8 mouse cellular contexts compared by ENCODE assay signal in the genomic region with DNA sequence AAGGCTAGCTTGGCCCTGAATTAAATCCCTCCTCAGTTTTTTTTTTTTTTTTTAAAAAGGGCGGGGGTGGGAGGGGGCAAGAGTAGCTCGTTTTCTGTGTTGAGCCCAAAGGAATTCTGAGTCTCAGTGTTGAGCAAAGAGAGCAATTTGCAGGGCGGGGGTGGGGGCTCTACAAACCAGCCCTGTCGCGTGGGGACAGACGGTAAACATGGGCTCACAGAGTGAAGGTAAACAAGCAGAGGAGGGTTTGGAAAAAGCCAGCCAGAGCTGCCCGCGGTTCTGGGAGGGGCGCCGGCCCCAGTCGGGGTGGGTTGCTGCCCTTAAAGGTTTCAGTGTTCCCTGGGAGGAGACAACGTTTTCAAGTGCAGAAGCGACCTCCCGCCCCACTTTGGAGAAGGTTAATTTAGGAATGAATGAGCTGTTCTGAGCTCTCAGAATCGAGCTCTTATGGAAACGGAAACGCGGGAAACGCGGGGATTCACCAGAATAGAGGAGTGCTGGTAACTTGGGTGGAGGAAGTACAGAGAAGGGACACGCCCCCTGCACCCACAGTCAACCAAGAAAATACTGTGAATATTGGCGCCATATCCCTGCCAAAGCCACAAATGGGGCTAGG. TPM values are rescaled to one million over a fixed set of nuclear protein-coding genes. Genes with fewer than 3 reads are reported as not detected.
DNase-seq lines count a peak whose midpoint lies in the region; ATAC-seq and TF ChIP-seq lines count a peak whose summit lies in the region.

No protein-coding gene starts in this region.

- H3K9me3 ChIP-seq in kidney, embryonic 14.5 days (ENCODE audit: control insufficient read depth, low read length): no peaks in the 10 kb centered on the region
- H3K9me3 ChIP-seq in heart, embryonic 16.5 days (replicated peaks; ENCODE audit: control insufficient read depth, low read length): peaks cover 7% of the 10 kb centered on the region; the same call in 1 of the 2 replicates
- H3K9me3 ChIP-seq in liver, postnatal 0 days (ENCODE audit: low read length): no peaks in the 10 kb centered on the region
- H3K9me3 ChIP-seq in neural tube, embryonic 14.5 days (ENCODE audit: control insufficient read depth, low read length): 0 out of 2 replicates have a peak, but pooled peaks cover 2% of the 10 kb centered on the region

- H3K4me2 ChIP-seq in kidney, embryonic 14.5 days (replicated peaks; ENCODE audit: low read depth, low read length): peak overlapping the region; percentile 63
- peak overlapping the region; percentile 75 for H3K4me2 ChIP-seq in heart, embryonic 16.5 days (ENCODE audit: low read depth, low read length)
- H3K4me2 ChIP-seq in liver, postnatal 0 days (ENCODE audit: low read depth, low read length): peak overlapping the region; percentile 95
- peak overlapping the region; percentile 49 for H3K4me2 ChIP-seq in neural tube, embryonic 14.5 days (ENCODE audit: low read depth, low read length)

- peak overlapping the region; percentile 29 for H3K4me3 ChIP-seq in kidney, embryonic 14.5 days (ENCODE audit: low read length)
- H3K4me3 ChIP-seq in heart, embryonic 16.5 days (ENCODE audit: low read length): peak overlapping the region; percentile 52
- H3K4me3 ChIP-seq in liver, postnatal 0 days (ENCODE audit: low read depth, low read length): peak overlapping the region; percentile 51
- peak overlapping the region; percentile 18; the same call in 1 of the 2 replicates for H3K4me3 ChIP-seq in neural tube, embryonic 14.5 days (ENCODE audit: low read depth, low read length)

- TF ChIP-seq POLR2A in brain, embryonic 14.5 days (IDR thresholded peaks at IDR 0.05; ENCODE audit: borderline replicate concordance, extremely low read depth, insufficient read depth, insufficient read length, poor library complexity, severe bottlenecking): no peak

- H3K4me1 ChIP-seq in kidney, embryonic 14.5 days (ENCODE audit: control insufficient read depth, insufficient read depth, low read length): peaks cover 13% of the 10 kb centered on the region
- peaks cover 22% of the 10 kb centered on the region for H3K4me1 ChIP-seq in heart, embryonic 16.5 days (ENCODE audit: control insufficient read depth, insufficient read depth, low read length)
- H3K4me1 ChIP-seq in liver, postnatal 0 days (ENCODE audit: insufficient read depth): peaks cover 42% of the 10 kb centered on the region
- peaks cover 6% of the 10 kb centered on the region; the same call in 1 of the 2 replicates for H3K4me1 ChIP-seq in neural tube, embryonic 14.5 days (ENCODE audit: control insufficient read depth, insufficient read depth, low read length)

- 2% methylated on average over 22 of the region's 22 CpGs for WGBS in kidney, embryonic 14.5 days
- WGBS in heart, embryonic 16.5 days: 1% methylated on average over 22 of the region's 22 CpGs
- WGBS in liver, postnatal 0 days (ENCODE audit: insufficient replicate concordance): 1% methylated on average over 22 of the region's 22 CpGs
- 2% methylated on average over 22 of the region's 22 CpGs for WGBS in neural tube, embryonic 14.5 days

- no peak for TF ChIP-seq EP300 in liver, postnatal 0 days (IDR thresholded peaks at IDR 0.05; ENCODE audit: low read depth)

- H3K27me3 ChIP-seq in kidney, embryonic 14.5 days (ENCODE audit: control insufficient read depth, insufficient read depth, low read length): no peaks in the 10 kb centered on the region
- no peaks in the 10 kb centered on the region for H3K27me3 ChIP-seq in heart, embryonic 16.5 days (ENCODE audit: control insufficient read depth, insufficient read depth, low read length)
- no peaks in the 10 kb centered on the region for H3K27me3 ChIP-seq in liver, postnatal 0 days (ENCODE audit: insufficient read depth, low read length)
- H3K27me3 ChIP-seq in neural tube, embryonic 14.5 days (ENCODE audit: control insufficient read depth, insufficient read depth, low read length): no peaks in the 10 kb centered on the region

- no peak for DNase-seq in kidney, adult 18-20 months
- peak; percentile 57 for DNase-seq in brain, embryonic 14.5 days (ENCODE audit: low read depth)
- DNase-seq in liver, postnatal 0 days: peak; percentile 69
- DNase-seq in ovary, postnatal 36 days (ENCODE audit: low spot score): no peak
- DNase-seq in ovary, postnatal 10 days (ENCODE audit: low spot score): no peak

- TF ChIP-seq CTCF in brain, embryonic 14.5 days (IDR thresholded peaks at IDR 0.05; ENCODE audit: borderline replicate concordance, extremely low read depth, insufficient read depth, insufficient read length): no peak
- TF ChIP-seq CTCF in liver, postnatal 0 days (IDR thresholded peaks at IDR 0.05; ENCODE audit: low read depth): no peak

- ATAC-seq in kidney, embryonic 14.5 days (ENCODE audit: low FRiP score, low TSS enrichment): peak; percentile 28; the same call in 1 of the 2 replicates
- 0 out of 2 replicates have a peak, but pooled peaks have one; percentile 25 for ATAC-seq in heart, embryonic 16.5 days (replicated peaks; ENCODE audit: extremely low read depth, insufficient read depth, low FRiP score)
- peak; percentile 51 for ATAC-seq in liver, postnatal 0 days
- peak; percentile 46; the same call in 1 of the 2 replicates for ATAC-seq in neural tube, embryonic 14.5 days (ENCODE audit: low read depth)

- peak overlapping the region; percentile 47; the same call in 1 of the 2 replicates for H3K9ac ChIP-seq in kidney, embryonic 14.5 days (ENCODE audit: low read depth, low read length)
- peak overlapping the region; percentile 71 for H3K9ac ChIP-seq in heart, embryonic 16.5 days (ENCODE audit: low read length)
- H3K9ac ChIP-seq in liver, postnatal 0 days (replicated peaks): peak overlapping the region; percentile 72
- H3K9ac ChIP-seq in neural tube, embryonic 14.5 days (replicated peaks; ENCODE audit: low read depth, low read length): peak overlapping the region; percentile 34; the same call in 1 of the 2 replicates

- H3K36me3 ChIP-seq in kidney, embryonic 14.5 days (ENCODE audit: control insufficient read depth, insufficient read depth, low read length): no peaks in the 10 kb centered on the region
- no peaks in the 10 kb centered on the region for H3K36me3 ChIP-seq in heart, embryonic 16.5 days (ENCODE audit: control insufficient read depth, insufficient read depth)
- H3K36me3 ChIP-seq in liver, postnatal 0 days (replicated peaks; ENCODE audit: insufficient read depth, low read length): no peaks in the 10 kb centered on the region
- no peaks in the 10 kb centered on the region for H3K36me3 ChIP-seq in neural tube, embryonic 14.5 days (ENCODE audit: control insufficient read depth, insufficient read depth, low read length)

- no peak overlapping the region; the same call in 1 of the 2 replicates for H3K27ac ChIP-seq in kidney, embryonic 14.5 days (ENCODE audit: low read depth, low read length)
- peak overlapping the region; percentile 36; the same call in 1 of the 2 replicates for H3K27ac ChIP-seq in heart, embryonic 16.5 days (ENCODE audit: low read length)
- H3K27ac ChIP-seq in liver, postnatal 0 days (ENCODE audit: low read depth): peak overlapping the region; percentile 81
- H3K27ac ChIP-seq in neural tube, embryonic 14.5 days (ENCODE audit: low read depth, low read length): no peak overlapping the region

RNA-seq across cellular contexts. Expression of a gene that starts 7.6 kb away (rescaled TPM):
- 15.3 and 17.3 TPM in 2 replicates for polyA plus RNA-seq in kidney, embryonic 14.5 days (2014; fragmentation: Nextera tagmentation; extraction: Ambion mirVana)
- 6.2 and 9.7 TPM in 2 replicates for polyA plus RNA-seq in brain, embryonic 14.5 days (2012; rRNA removed)
- 226 and 256 TPM in 2 replicates for polyA plus RNA-seq in heart, embryonic 16.5 days (2015; fragmentation: Nextera tagmentation; extraction: Ambion mirVana)
- 44.4 and 59.7 TPM in 2 replicates for polyA plus RNA-seq in liver, postnatal 0 days (2015; fragmentation: Nextera tagmentation; extraction: Ambion mirVana)
- 1.7 and 7.0 TPM in 2 replicates for polyA plus RNA-seq in neural tube, embryonic 14.5 days (2014; fragmentation: Nextera tagmentation; extraction: Ambion mirVana)

Comparison
In these comparisons a context has a peak if more than half of its experiments do, and no peak if none do; other contexts are left out.
1. H3K27ac ChIP-seq: peak in heart, embryonic 16.5 days (single experiment) and liver, postnatal 0 days (single experiment); none in kidney, embryonic 14.5 days (single experiment) and neural tube, embryonic 14.5 days (single experiment).
2. DNase-seq: peak in brain, embryonic 14.5 days (single experiment) and liver, postnatal 0 days (single experiment); none in kidney, adult 18-20 months (single experiment), ovary, postnatal 36 days (single experiment) and ovary, postnatal 10 days (single experiment).
3. Peak in every context shown above with its lines, with median percentiles within 50 percentile points of each other: ATAC-seq, H3K4me2 ChIP-seq, H3K4me3 ChIP-seq and H3K9ac ChIP-seq.